Mouse (Mus musculus) heart, postnatal 0 days (tissue): ENCODE results near the gene Dnajc11. TPM values are rescaled to one million over a fixed set of nuclear protein-coding genes. Genes with fewer than 3 reads are reported as not detected.

ENCODE experiments used
- ATAC-seq: fragments of 200-750 bp; cut with Nextera tagmentation; 2 replicates; pipeline ENCODE4 v1.8.0; 2017; ENCODE audit warnings: low read depth, moderate number of reproducible peaks, moderate library complexity; ENCODE audit not compliant: insufficient read depth
- DNase-seq: peaks from one replicate; pipeline ENCODE4 v3.0.0-alpha.2; 2016; ENCODE audit warnings: low spot score
- H3K27ac ChIP-seq: fragments of 300-500 bp; sonication (generic); 2 replicates; pipeline ENCODE4 v1.5.1; 2014; ENCODE audit warnings: low read depth, mild to moderate bottlenecking
- H3K27me3 ChIP-seq: fragments of 300-500 bp; sonication (generic); 2 replicates; pipeline ENCODE4 v1.6.1; 2014; ENCODE audit warnings: low read length, mixed read lengths; ENCODE audit not compliant: control insufficient read depth, insufficient read depth
- H3K36me3 ChIP-seq: fragments of 300-500 bp; sonication (generic); replicated peaks from 2 replicates; pipeline ENCODE4 v1.6.1; 2014; ENCODE audit warnings: low read length, mixed read lengths; ENCODE audit not compliant: control insufficient read depth, insufficient read depth
- H3K4me1 ChIP-seq: fragments of 300-500 bp; sonication (generic); 2 replicates; pipeline ENCODE4 v1.6.1; 2014; ENCODE audit warnings: antibody characterized with exemption; ENCODE audit not compliant: control insufficient read depth, insufficient read depth
- H3K4me2 ChIP-seq: fragments of 300-500 bp; sonication (generic); 2 replicates; pipeline ENCODE4 v1.6.1; 2014; ENCODE audit warnings: low read depth, mild to moderate bottlenecking, low read length, moderate library complexity
- H3K4me3 ChIP-seq: fragments of 300-500 bp; sonication (generic); 2 replicates; pipeline ENCODE4 v1.5.1; 2014; ENCODE audit warnings: low read depth, low read length
- H3K9ac ChIP-seq: fragments of 300-500 bp; sonication (generic); replicated peaks from 2 replicates; pipeline ENCODE4 v1.6.1; 2014; ENCODE audit warnings: low read depth, low read length, mixed read lengths
- H3K9me3 ChIP-seq: fragments of 300-500 bp; sonication (generic); replicated peaks from 2 replicates; pipeline ENCODE4 v1.6.1; 2016; ENCODE audit warnings: low read length; ENCODE audit not compliant: control insufficient read depth
- CTCF ChIP-seq: IDR thresholded peaks from 2 replicates; pipeline ENCODE4 v1.5.1; 2016; ENCODE audit warnings: antibody characterized with exemption, control low read depth, low read depth
- EP300 ChIP-seq: IDR thresholded peaks from 2 replicates; pipeline ENCODE4 v1.6.1; 2016; ENCODE audit warnings: antibody characterized with exemption, low read depth
- WGBS: fragments of 180-500 bp; shearing (Covaris S2); extraction: QIAGEN DNeasy Blood & Tissue Kit; methylation state at CpG from one replicate; pipeline ENCODE4 v1.1.7; 2014; 5-methylcytosine and 5-hydroxymethylcytosine counted together
- polyA plus RNA-seq: library from polyadenylated mRNA; unstranded; fragments of >200 nt; fragmentation: Nextera tagmentation; extraction: Ambion mirVana; gene quantifications from 2 replicates; pipeline ENCODE4 v1.2.1, GENCODE M21; 2015
- total RNA-seq: library from RNA; depleted of rRNA; stranded (reverse); fragments of >200 nt; gene quantifications from 2 replicates; pipeline ENCODE4 v1.2.3, GENCODE M21; 2014; ENCODE audit warnings: low replicate concordance; rRNA removed

Dnajc11 gene
- 92.5 and 95.3 TPM in 2 replicates for total RNA-seq
- 41.4 and 47.7 TPM in 2 replicates for polyA plus RNA-seq

- peak; percentile 88 for DNase-seq
- H3K27ac ChIP-seq, result peak within 1 kb of the TSS; percentile 72
- no peaks in the 10 kb centered on the region for H3K9me3 ChIP-seq
- peak within 1 kb of the TSS; percentile 90 for H3K4me3 ChIP-seq
- no peaks in the 10 kb centered on the region for H3K36me3 ChIP-seq
- peaks cover 10% of the 10 kb centered on the region for H3K4me1 ChIP-seq
- ATAC-seq, result peak; percentile 92
- peak within 1 kb of the TSS; percentile 96 for H3K4me2 ChIP-seq
- peak within 1 kb of the TSS; percentile 95 for H3K9ac ChIP-seq
- no peaks in the 10 kb centered on the region for H3K27me3 ChIP-seq
- under 1% methylated on average over 73 of the region's 83 CpGs for WGBS
- peak; percentile 93 for TF ChIP-seq CTCF
- no peak for TF ChIP-seq EP300
Observed at GRCm38 (mm10) chr4:151933505-151934214, at the start of gene Dnajc11. Gene Dnajc11, plus strand, starts transcription at chr4:151933691.

- Histone ChIP-seq H3K9me3 (peaks cover 6% of the 10 kb centered on the region; the same call in 1 of the 2 replicates), H3K4me1 (no peaks in the 10 kb centered on the region), H3K4me2 (no peak overlapping the region), H3K27ac (no peak overlapping the region), H3K9ac (no peak overlapping the region), H3K4me3 (no peak overlapping the region), H3K36me3 (no peaks in the 10 kb centered on the region), H3K27me3 (no peaks in the 10 kb centered on the region)
- WGBS, result 69% methylated on average over 6 of the region's 6 CpGs
- no peak for TF ChIP-seq EP300
- DNase-seq (no peak), ATAC-seq (no peak)
Observed at GRCm38 (mm10) chr4:151893241-151893640, 40.2 kb upstream of the Dnajc11 start.

- 88% methylated on average over 12 of the region's 12 CpGs for WGBS
- ATAC-seq, result no peak
- TF ChIP-seq EP300 (no peak), CTCF (no peak)
- H3K36me3 ChIP-seq, result no peaks in the 10 kb centered on the region
- no peaks in the 10 kb centered on the region for H3K27me3 ChIP-seq
- no peaks in the 10 kb centered on the region for H3K4me1 ChIP-seq
- H3K9me3 ChIP-seq, result peaks cover 6% of the 10 kb centered on the region; the same call in 1 of the 2 replicates
- H3K9ac ChIP-seq, result no peak overlapping the region
- no peak overlapping the region for H3K27ac ChIP-seq
- no peak overlapping the region for H3K4me3 ChIP-seq
- no peak overlapping the region for H3K4me2 ChIP-seq
- DNase-seq, result no peak
Observed at GRCm38 (mm10) chr4:151894926-151895325, 38.6 kb upstream of the Dnajc11 start.

- Histone ChIP-seq H3K4me2 (no peak overlapping the region), H3K4me3 (no peak overlapping the region), H3K27me3 (no peaks in the 10 kb centered on the region), H3K36me3 (no peaks in the 10 kb centered on the region), H3K27ac (no peak overlapping the region), H3K9me3 (peaks cover 6% of the 10 kb centered on the region; the same call in 1 of the 2 replicates), H3K9ac (no peak overlapping the region), H3K4me1 (no peaks in the 10 kb centered on the region)
- ATAC-seq (no peak), DNase-seq (no peak)
- 83% methylated on average over 7 of the region's 7 CpGs for WGBS
- TF ChIP-seq EP300, result no peak
- TF ChIP-seq CTCF, result no peak
Observed at GRCm38 (mm10) chr4:151895624-151896023, 37.9 kb upstream of the Dnajc11 start.

- DNase-seq (no peak), ATAC-seq (no peak)
- Histone ChIP-seq H3K27ac (no peak overlapping the region), H3K4me1 (peaks cover 3% of the 10 kb centered on the region; the same call in 1 of the 2 replicates), H3K9ac (no peak overlapping the region), H3K36me3 (no peaks in the 10 kb centered on the region), H3K4me3 (no peak overlapping the region), H3K9me3 (peaks cover 6% of the 10 kb centered on the region; the same call in 1 of the 2 replicates), H3K4me2 (no peak overlapping the region), H3K27me3 (no peaks in the 10 kb centered on the region)
- TF ChIP-seq CTCF, result no peak
- TF ChIP-seq EP300, result no peak
- 75% methylated on average over 9 of the region's 9 CpGs for WGBS
Observed at GRCm38 (mm10) chr4:151897069-151897617, 36.3 kb upstream of the Dnajc11 start.
